ENCODE assay signal across 9 mouse cellular contexts in genomic region chr9:58112321-58112751, GRCm38 (mm10). TPM values are rescaled to one million over a fixed set of nuclear protein-coding genes. Genes with fewer than 3 reads are reported as not detected.
DNase-seq lines count a peak whose midpoint lies in the region; ATAC-seq lines count a peak whose summit lies in the region.
"Had no signal": no experiment of that assay in that cellular context is flagged by ENCODE, and none has a peak within 500 bp of the region (broad histone marks: within the 10 kb centered on the region; RNA-seq: fewer than 3 reads in every experiment).

No protein-coding gene starts in this region.

- H3K36me3 ChIP-seq in lung, embryonic 15.5 days: no peaks in the 10 kb centered on the region
- no peaks in the 10 kb centered on the region for H3K36me3 ChIP-seq in embryonic facial prominence, embryonic 14.5 days (ENCODE audit: control insufficient read depth, insufficient read depth, low read length)
- no peaks in the 10 kb centered on the region for H3K36me3 ChIP-seq in limb, embryonic 13.5 days

- 0 out of 2 replicates have a peak, but pooled peaks have one; percentile 33 for ATAC-seq in lung, embryonic 15.5 days (ENCODE audit: borderline replicate concordance, extremely low read depth, low FRiP score, low TSS enrichment)
- peak; percentile 79 for ATAC-seq in embryonic facial prominence, embryonic 14.5 days (ENCODE audit: low read depth)
- no peak for ATAC-seq in limb, embryonic 13.5 days (ENCODE audit: low FRiP score, low read depth)

- H3K9me3 ChIP-seq in lung, embryonic 15.5 days: no peaks in the 10 kb centered on the region
- H3K9me3 ChIP-seq in embryonic facial prominence, embryonic 14.5 days (ENCODE audit: control insufficient read depth, low read length): no peaks in the 10 kb centered on the region
- no peaks in the 10 kb centered on the region for H3K9me3 ChIP-seq in limb, embryonic 13.5 days

- H3K9ac ChIP-seq in lung, embryonic 15.5 days: no peak overlapping the region
- H3K9ac ChIP-seq in embryonic facial prominence, embryonic 14.5 days (ENCODE audit: low read depth, low read length): no peak overlapping the region
- H3K9ac ChIP-seq in limb, embryonic 13.5 days: no peak overlapping the region
- H3K9ac ChIP-seq: liver, embryonic 14.5 days had no signal

- DNase-seq in lung, postnatal 36 days: no peak
- DNase-seq in embryonic facial prominence, embryonic 14.5 days (ENCODE audit: low spot score): peak; percentile 72
- peak; percentile 64 to 70 for DNase-seq in thymus, postnatal 10 days (ENCODE audit: low spot score in 2 of 2)
- no peak for DNase-seq in urinary bladder, postnatal 36 days (ENCODE audit: low spot score in 2 of 2)
- no peak for DNase-seq in layer of hippocampus, postnatal 14 days (ENCODE audit: low spot score in 2 of 2)
- no peak for DNase-seq in kidney, postnatal 14 days

- H3K4me1 ChIP-seq in lung, embryonic 15.5 days: peaks cover 29% of the 10 kb centered on the region
- H3K4me1 ChIP-seq in embryonic facial prominence, embryonic 14.5 days (ENCODE audit: control insufficient read depth, insufficient read depth, low read length): peaks cover 25% of the 10 kb centered on the region
- peaks cover 66% of the 10 kb centered on the region for H3K4me1 ChIP-seq in limb, embryonic 13.5 days

- no peak overlapping the region for H3K4me3 ChIP-seq in lung, embryonic 15.5 days
- H3K4me3 ChIP-seq in embryonic facial prominence, embryonic 14.5 days (ENCODE audit: low read depth, low read length): no peak overlapping the region
- no peak overlapping the region for H3K4me3 ChIP-seq in limb, embryonic 13.5 days

- H3K27ac ChIP-seq in lung, embryonic 15.5 days: 0 out of 2 replicates have a peak overlapping the region, but pooled peaks have one; percentile 7
- H3K27ac ChIP-seq in embryonic facial prominence, embryonic 14.5 days (replicated peaks; ENCODE audit: low read depth, low read length): no peak overlapping the region
- H3K27ac ChIP-seq in limb, embryonic 13.5 days: peak overlapping the region; percentile 82; the same call in 1 of the 2 replicates
- H3K27ac ChIP-seq: liver, embryonic 14.5 days had no signal

- H3K4me2 ChIP-seq in lung, embryonic 15.5 days: peak overlapping the region; percentile 47; the same call in 1 of the 2 replicates
- no peak overlapping the region for H3K4me2 ChIP-seq in embryonic facial prominence, embryonic 14.5 days (ENCODE audit: low read depth, low read length)
- H3K4me2 ChIP-seq in limb, embryonic 13.5 days (replicated peaks): peak overlapping the region; percentile 7; the same call in 1 of the 2 replicates

- 20% methylated on average over 6 of the region's 6 CpGs for WGBS in lung, embryonic 15.5 days
- WGBS in embryonic facial prominence, embryonic 14.5 days: 19% methylated on average over 6 of the region's 6 CpGs
- WGBS in limb, embryonic 13.5 days: 17% methylated on average over 5 of the region's 6 CpGs

- peaks cover 12% of the 10 kb centered on the region for H3K27me3 ChIP-seq in lung, embryonic 15.5 days
- H3K27me3 ChIP-seq in embryonic facial prominence, embryonic 14.5 days (replicated peaks; ENCODE audit: control insufficient read depth, insufficient read depth, low read length): no peaks in the 10 kb centered on the region
- no peaks in the 10 kb centered on the region for H3K27me3 ChIP-seq in limb, embryonic 13.5 days

RNA-seq across cellular contexts. Expression of gene Ccdc33, which starts 6.3 kb away (rescaled TPM):
- 0.05 and 0.16 TPM in 2 replicates for polyA plus RNA-seq in lung, embryonic 15.5 days (2015; fragmentation: Nextera tagmentation; extraction: Ambion mirVana)
- polyA plus RNA-seq in embryonic facial prominence, embryonic 14.5 days (2014; fragmentation: Nextera tagmentation; extraction: Ambion mirVana): 0.25 and 0.54 TPM in 2 replicates
- 0.15 and 0.20 TPM in 2 replicates for polyA plus RNA-seq in limb, embryonic 13.5 days (2015; fragmentation: Nextera tagmentation; extraction: Ambion mirVana)
- total RNA-seq in layer of hippocampus, postnatal 14 days (2021): 1 to 10 TPM in 1 of 2 experiments, under 1 TPM in 1; 0.64 to 1.7 TPM
- polyA plus RNA-seq: liver, embryonic 14.5 days had no signal

RNA-seq across cellular contexts. Expression of gene Stra6, which starts 48.7 kb away (rescaled TPM):
- 1.2 and 1.9 TPM in 2 replicates for polyA plus RNA-seq in lung, embryonic 15.5 days (2015; fragmentation: Nextera tagmentation; extraction: Ambion mirVana)
- 10.5 and 16.1 TPM in 2 replicates for polyA plus RNA-seq in embryonic facial prominence, embryonic 14.5 days (2014; fragmentation: Nextera tagmentation; extraction: Ambion mirVana)
- 25.3 and 29.9 TPM in 2 replicates for polyA plus RNA-seq in limb, embryonic 13.5 days (2015; fragmentation: Nextera tagmentation; extraction: Ambion mirVana)
- 10 to 100 TPM in 1 of 2 experiments, 1 to 10 TPM in 1; 6.3 to 10.8 TPM for total RNA-seq in layer of hippocampus, postnatal 14 days (2021)

Comparison
In these comparisons a context has a peak if more than half of its experiments do, and no peak if none do; other contexts are left out.
1. DNase-seq: peak in embryonic facial prominence, embryonic 14.5 days (single experiment) and thymus, postnatal 10 days (2 of 2); none in lung, postnatal 36 days (single experiment), urinary bladder, postnatal 36 days (0 of 2), layer of hippocampus, postnatal 14 days (0 of 2) and kidney, postnatal 14 days (single experiment).